Mouse (Mus musculus): ENCODE measurements around the gene Klhdc3. TPM values are rescaled to one million over a fixed set of nuclear protein-coding genes. Genes with fewer than 3 reads are reported as not detected.

Gene Klhdc3
- polyA plus RNA-seq, 1 experiment from 2014 or later: 147 TPM

DNA sequence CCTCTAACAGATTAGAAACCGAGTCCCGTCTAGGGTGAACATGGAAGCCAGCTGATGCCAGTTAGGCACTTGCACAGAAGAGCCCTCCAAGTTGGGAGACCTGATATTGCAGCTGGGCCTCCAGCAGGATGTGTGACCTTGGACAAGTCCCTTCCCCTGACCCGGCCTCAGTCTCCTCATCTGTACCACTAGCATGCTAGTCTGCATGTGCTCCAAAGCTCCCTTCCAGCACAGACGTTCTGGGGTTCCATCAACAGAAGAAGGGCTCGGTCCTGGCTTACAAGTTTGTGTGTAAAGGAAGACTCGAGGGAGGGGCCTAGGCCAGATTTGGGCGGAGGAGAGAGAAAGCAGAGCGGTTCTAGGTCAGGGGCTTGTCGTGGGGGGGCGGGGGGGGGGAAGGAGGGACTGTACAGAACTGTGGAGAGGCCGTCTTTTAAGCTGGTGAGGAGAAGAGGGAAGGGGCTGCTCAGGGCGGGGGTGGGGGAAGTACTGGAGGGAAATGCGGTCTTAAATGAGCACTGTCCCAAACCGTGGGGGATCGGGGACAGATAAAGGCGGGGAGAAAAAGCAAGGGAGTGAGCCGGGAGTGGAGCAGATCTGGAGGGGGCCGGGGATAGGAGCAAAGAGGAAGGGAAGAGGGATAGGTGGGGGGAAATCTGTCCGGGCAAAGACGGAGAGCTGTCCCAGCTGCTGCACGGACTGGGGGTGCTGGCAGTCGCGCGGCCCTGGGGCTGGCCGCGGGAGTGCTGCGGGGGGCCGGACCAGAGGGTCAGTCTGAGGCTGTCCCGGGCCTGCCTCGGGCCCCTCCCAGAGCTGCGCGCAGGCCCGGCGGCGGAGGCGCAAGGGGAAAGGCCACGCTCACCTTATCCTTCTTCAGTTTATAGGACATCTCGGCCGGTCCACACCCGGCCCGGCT, 23.5 kb upstream of the Klhdc3 start:
- Histone ChIP-seq H3K4me2 (ENCODE audit: low read length) (peak overlapping the region; percentile 56), H3K27ac (ENCODE audit: low read depth, low read length) (peak overlapping the region; percentile 90), H3K9me3 (replicated peaks; ENCODE audit: control insufficient read depth, low read length) (no peaks in the 10 kb centered on the region), H3K27me3 (replicated peaks; ENCODE audit: control insufficient read depth, insufficient read depth, low read length) (no peaks in the 10 kb centered on the region), H3K4me1 (ENCODE audit: control insufficient read depth, insufficient read depth, low read length) (peaks cover 19% of the 10 kb centered on the region), H3K4me3 (ENCODE audit: low read depth, low read length) (peak overlapping the region; percentile 95), H3K36me3 (ENCODE audit: control insufficient read depth, insufficient read depth, low read length) (peaks cover 8% of the 10 kb centered on the region), H3K9ac (ENCODE audit: low read length) (peak overlapping the region; percentile 95)
- peak; percentile 70 for ATAC-seq
- 4% methylated on average over 40 of the region's 41 CpGs for WGBS
- DNase-seq (ENCODE audit: low spot score): no peak

- ATAC-seq: no peak
Observed at GRCm38 (mm10) chr17:46702506-46702905, 21.8 kb upstream of the Klhdc3 start.

GRCm38 (mm10) chr17:46702100-46702499, 21.4 kb upstream of the Klhdc3 start:
- Histone ChIP-seq H3K4me1 (ENCODE audit: control insufficient read depth, insufficient read depth, low read length) (peaks cover 19% of the 10 kb centered on the region), H3K9me3 (replicated peaks; ENCODE audit: control insufficient read depth, low read length) (no peaks in the 10 kb centered on the region), H3K36me3 (ENCODE audit: control insufficient read depth, insufficient read depth, low read length) (peaks cover 19% of the 10 kb centered on the region), H3K4me2 (ENCODE audit: low read length) (no peak overlapping the region), H3K27me3 (replicated peaks; ENCODE audit: control insufficient read depth, insufficient read depth, low read length) (no peaks in the 10 kb centered on the region), H3K9ac (ENCODE audit: low read length) (peak overlapping the region; percentile 95; the same call in 1 of the 2 replicates), H3K27ac (ENCODE audit: low read depth, low read length) (no peak overlapping the region), H3K4me3 (ENCODE audit: low read depth, low read length) (no peak overlapping the region)
- 88% methylated on average over 12 of the region's 12 CpGs for WGBS
- DNase-seq (ENCODE audit: low spot score) (no peak), ATAC-seq (no peak)

More at GRCm38 (mm10) chr17:46702506-46702905, 21.8 kb upstream of the Klhdc3 start:
- Histone ChIP-seq H3K4me2 (ENCODE audit: low read length) (peak overlapping the region; percentile 56; the same call in 1 of the 2 replicates), H3K27me3 (replicated peaks; ENCODE audit: control insufficient read depth, insufficient read depth, low read length) (no peaks in the 10 kb centered on the region), H3K27ac (ENCODE audit: low read depth, low read length) (no peak overlapping the region), H3K4me3 (ENCODE audit: low read depth, low read length) (0 out of 2 replicates have a peak overlapping the region, but pooled peaks have one; percentile 95), H3K9me3 (replicated peaks; ENCODE audit: control insufficient read depth, low read length) (no peaks in the 10 kb centered on the region), H3K4me1 (ENCODE audit: control insufficient read depth, insufficient read depth, low read length) (peaks cover 19% of the 10 kb centered on the region), H3K36me3 (ENCODE audit: control insufficient read depth, insufficient read depth, low read length) (peaks cover 19% of the 10 kb centered on the region), H3K9ac (ENCODE audit: low read length) (peak overlapping the region; percentile 95)
- no peak for DNase-seq (ENCODE audit: low spot score)
- 90% methylated on average over 5 of the region's 5 CpGs for WGBS

- Histone ChIP-seq H3K4me2 (ENCODE audit: low read length) (no peak overlapping the region), H3K27ac (ENCODE audit: low read depth, low read length) (no peak overlapping the region), H3K9me3 (replicated peaks; ENCODE audit: control insufficient read depth, low read length) (no peaks in the 10 kb centered on the region), H3K27me3 (replicated peaks; ENCODE audit: control insufficient read depth, insufficient read depth, low read length) (no peaks in the 10 kb centered on the region), H3K36me3 (ENCODE audit: control insufficient read depth, insufficient read depth, low read length) (peaks cover 19% of the 10 kb centered on the region), H3K9ac (ENCODE audit: low read length) (peak overlapping the region; percentile 13; the same call in 1 of the 2 replicates), H3K4me1 (ENCODE audit: control insufficient read depth, insufficient read depth, low read length) (peaks cover 19% of the 10 kb centered on the region), H3K4me3 (ENCODE audit: low read depth, low read length) (no peak overlapping the region)
- WGBS: 83% methylated on average over 12 of the region's 12 CpGs
- ATAC-seq (no peak), DNase-seq (ENCODE audit: low spot score) (no peak)
Observed at GRCm38 (mm10) chr17:46701489-46701888, 20.8 kb upstream of the Klhdc3 start.

GRCm38 (mm10) chr17:46699912-46700311, 19.2 kb upstream of the Klhdc3 start:
- H3K4me2 ChIP-seq (ENCODE audit: low read length): no peak overlapping the region
- H3K4me1 ChIP-seq (ENCODE audit: control insufficient read depth, insufficient read depth, low read length): peaks cover 15% of the 10 kb centered on the region
- no peaks in the 10 kb centered on the region for H3K9me3 ChIP-seq (replicated peaks; ENCODE audit: control insufficient read depth, low read length)
- no peak overlapping the region for H3K27ac ChIP-seq (ENCODE audit: low read depth, low read length)
- H3K9ac ChIP-seq (ENCODE audit: low read length): no peak overlapping the region
- H3K27me3 ChIP-seq (replicated peaks; ENCODE audit: control insufficient read depth, insufficient read depth, low read length): no peaks in the 10 kb centered on the region
- 95% methylated on average over 3 of the region's 3 CpGs for WGBS
- no peak overlapping the region for H3K4me3 ChIP-seq (ENCODE audit: low read depth, low read length)
- DNase-seq (ENCODE audit: low spot score) (no peak), ATAC-seq (no peak)
- peaks cover 23% of the 10 kb centered on the region for H3K36me3 ChIP-seq (ENCODE audit: control insufficient read depth, insufficient read depth, low read length)

DNA sequence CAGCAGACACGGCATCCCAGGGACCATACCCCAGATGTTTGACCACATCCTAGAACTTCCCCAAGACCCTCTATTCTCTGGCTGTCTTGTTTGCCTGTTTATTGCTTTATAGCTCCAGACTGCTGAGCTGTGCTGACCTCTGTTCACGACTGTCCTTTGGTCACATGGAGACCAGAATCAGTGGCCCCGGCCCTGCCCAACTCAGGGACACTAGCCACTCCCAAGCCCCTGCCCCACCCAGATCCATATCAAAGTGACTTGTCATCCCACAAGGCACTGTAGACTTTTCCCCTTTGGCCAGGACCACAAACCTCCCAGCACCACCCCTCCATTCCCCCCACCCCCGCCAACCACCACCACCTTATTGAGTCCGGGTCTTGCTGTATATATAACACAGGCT, 18.5 kb upstream of the Klhdc3 start:
- H3K27ac ChIP-seq (ENCODE audit: low read depth, low read length): no peak overlapping the region
- no peaks in the 10 kb centered on the region for H3K9me3 ChIP-seq (replicated peaks; ENCODE audit: control insufficient read depth, low read length)
- ATAC-seq (no peak), DNase-seq (ENCODE audit: low spot score) (no peak)
- no peak overlapping the region for H3K9ac ChIP-seq (ENCODE audit: low read length)
- H3K4me2 ChIP-seq (ENCODE audit: low read length): no peak overlapping the region
- peaks cover 15% of the 10 kb centered on the region for H3K4me1 ChIP-seq (ENCODE audit: control insufficient read depth, insufficient read depth, low read length)
- peaks cover 24% of the 10 kb centered on the region for H3K36me3 ChIP-seq (ENCODE audit: control insufficient read depth, insufficient read depth, low read length)
- H3K27me3 ChIP-seq (replicated peaks; ENCODE audit: control insufficient read depth, insufficient read depth, low read length): no peaks in the 10 kb centered on the region
- H3K4me3 ChIP-seq (ENCODE audit: low read depth, low read length): no peak overlapping the region
- WGBS: 92% methylated on average over 5 of the region's 5 CpGs

GRCm38 (mm10) chr17:46698515-46698914, 17.8 kb upstream of the Klhdc3 start:
- ATAC-seq (no peak), DNase-seq (ENCODE audit: low spot score) (no peak)
- H3K4me1 ChIP-seq (ENCODE audit: control insufficient read depth, insufficient read depth, low read length): peaks cover 10% of the 10 kb centered on the region
- H3K36me3 ChIP-seq (ENCODE audit: control insufficient read depth, insufficient read depth, low read length): peaks cover 24% of the 10 kb centered on the region
- no peak overlapping the region for H3K4me3 ChIP-seq (ENCODE audit: low read depth, low read length)
- no peak overlapping the region for H3K4me2 ChIP-seq (ENCODE audit: low read length)
- WGBS: 92% methylated on average over 6 of the region's 6 CpGs
- no peaks in the 10 kb centered on the region for H3K27me3 ChIP-seq (replicated peaks; ENCODE audit: control insufficient read depth, insufficient read depth, low read length)
- no peak overlapping the region for H3K27ac ChIP-seq (ENCODE audit: low read depth, low read length)
- no peaks in the 10 kb centered on the region for H3K9me3 ChIP-seq (replicated peaks; ENCODE audit: control insufficient read depth, low read length)
- no peak overlapping the region for H3K9ac ChIP-seq (ENCODE audit: low read length)

DNA sequence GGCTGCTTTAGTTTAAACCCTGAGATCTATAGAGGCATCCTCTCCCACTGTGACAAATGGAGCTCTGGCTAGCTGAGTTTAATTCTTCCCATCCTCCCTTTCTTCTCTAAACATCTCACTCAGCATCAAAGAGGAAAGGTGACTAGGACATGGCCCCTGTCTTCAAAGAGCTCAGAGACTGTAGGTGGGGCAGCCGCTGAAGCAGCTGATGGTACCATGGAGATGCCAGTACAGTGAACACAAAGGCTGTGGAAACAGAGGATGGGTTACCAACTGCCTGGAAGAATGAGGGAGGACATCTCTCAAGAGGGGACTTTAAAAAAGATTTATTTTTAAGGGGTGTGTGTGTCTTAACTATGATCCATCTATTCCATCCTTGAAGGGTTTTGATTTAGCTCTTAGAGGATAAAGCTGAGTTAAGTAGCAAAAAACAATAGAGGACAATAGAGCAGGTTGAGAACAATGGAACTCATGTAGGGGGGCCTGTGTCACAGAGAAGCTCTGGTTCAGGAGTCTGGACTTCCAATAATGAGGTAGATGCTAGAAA, 13.9 kb upstream of the Klhdc3 start:
- Histone ChIP-seq H3K27me3 (replicated peaks; ENCODE audit: control insufficient read depth, insufficient read depth, low read length) (no peaks in the 10 kb centered on the region), H3K36me3 (ENCODE audit: control insufficient read depth, insufficient read depth, low read length) (peaks cover 20% of the 10 kb centered on the region), H3K9ac (ENCODE audit: low read length) (no peak overlapping the region), H3K4me3 (ENCODE audit: low read depth, low read length) (no peak overlapping the region), H3K27ac (ENCODE audit: low read depth, low read length) (no peak overlapping the region), H3K9me3 (replicated peaks; ENCODE audit: control insufficient read depth, low read length) (no peaks in the 10 kb centered on the region), H3K4me1 (ENCODE audit: control insufficient read depth, insufficient read depth, low read length) (no peaks in the 10 kb centered on the region), H3K4me2 (ENCODE audit: low read length) (no peak overlapping the region)
- 86% methylated on average over 1 of the region's 1 CpGs for WGBS
- 0 out of 2 replicates have a peak, but pooled peaks have one; percentile 26 for ATAC-seq
- no peak for DNase-seq (ENCODE audit: low spot score)

- H3K4me1 ChIP-seq (ENCODE audit: control insufficient read depth, insufficient read depth, low read length): no peaks in the 10 kb centered on the region
- H3K27me3 ChIP-seq (replicated peaks; ENCODE audit: control insufficient read depth, insufficient read depth, low read length): no peaks in the 10 kb centered on the region
- no peak overlapping the region for H3K4me2 ChIP-seq (ENCODE audit: low read length)
- no peak for ATAC-seq
- no peak overlapping the region for H3K27ac ChIP-seq (ENCODE audit: low read depth, low read length)
- H3K36me3 ChIP-seq (ENCODE audit: control insufficient read depth, insufficient read depth, low read length): peaks cover 16% of the 10 kb centered on the region
- DNase-seq (ENCODE audit: low spot score): no peak
- no peak overlapping the region for H3K9ac ChIP-seq (ENCODE audit: low read length)
- no peaks in the 10 kb centered on the region for H3K9me3 ChIP-seq (replicated peaks; ENCODE audit: control insufficient read depth, low read length)
- H3K4me3 ChIP-seq (ENCODE audit: low read depth, low read length): no peak overlapping the region
- 88% methylated on average over 2 of the region's 2 CpGs for WGBS
Observed at GRCm38 (mm10) chr17:46691390-46691789, 10.7 kb upstream of the Klhdc3 start.
